Mouse (Mus musculus) kidney, adult 2 months (tissue): ENCODE data around the gene Hadhb. TPM values are rescaled to one million over a fixed set of nuclear protein-coding genes. Genes with fewer than 3 reads are reported as not detected.

Experiments used
- DNase-seq: peaks from one replicate; pipeline ENCODE4 v3.0.0; 2021
- H3K27ac ChIP-seq: fragments of 200-500 bp; 2 replicates; pipeline ENCODE4 v1.5.1; 2012; ENCODE audit warnings: low read depth, low read length, control low read depth, inconsistent platforms; ENCODE audit not compliant: insufficient read depth
- H3K27me3 ChIP-seq: fragments of 200-500 bp; replicated peaks from 2 replicates; pipeline ENCODE4 v1.6.1; 2012; ENCODE audit warnings: mild to moderate bottlenecking, moderate library complexity, low read length, inconsistent platforms; ENCODE audit not compliant: control insufficient read depth, insufficient read depth
- H3K36me3 ChIP-seq: fragments of 200-500 bp; 2 replicates; pipeline ENCODE4 v1.6.1; 2012; ENCODE audit warnings: mild to moderate bottlenecking, moderate library complexity, low read length, inconsistent platforms; ENCODE audit not compliant: control insufficient read depth, insufficient read depth
- H3K4me1 ChIP-seq: fragments of 200-500 bp; 2 replicates; pipeline ENCODE4 v1.6.1; 2011; ENCODE audit warnings: low read length; ENCODE audit not compliant: control insufficient read depth, insufficient read depth
- H3K4me3 ChIP-seq: fragments of 200-500 bp; 2 replicates; pipeline ENCODE4 v1.5.1; 2011; ENCODE audit warnings: mild to moderate bottlenecking, low read depth, low read length, control low read depth; ENCODE audit not compliant: insufficient read depth
- CTCF ChIP-seq: fragments of 200-500 bp; conservative IDR thresholded peaks from 2 replicates; pipeline ENCODE4 v1.5.1; 2011; ENCODE audit warnings: low read depth, mild to moderate bottlenecking, control low read depth, low read length, moderate library complexity, mixed read lengths; ENCODE audit not compliant: insufficient read depth, insufficient read length
- POLR2A ChIP-seq: fragments of 200-500 bp; IDR thresholded peaks from one replicate; pipeline ENCODE4 v1.6.1; 2011; ENCODE audit warnings: low read depth, low read length, control low read depth
- WGBS: fragments of 180-500 bp; shearing (Covaris S2); methylation state at CpG from one replicate; pipeline ENCODE4 v1.1.7; 2018; 5-methylcytosine and 5-hydroxymethylcytosine counted together
- polyA plus RNA-seq: library from polyadenylated mRNA; depleted of rRNA; stranded (reverse); fragments of >200 nt; gene quantifications from 2 replicates; pipeline ENCODE4 v1.2.3, GENCODE M21; 2012

Gene Hadhb
- polyA plus RNA-seq, 1 experiment: 280 TPM

GRCm38 (mm10) chr5:30115718-30116117 is 39.3 kb upstream of the Hadhb start:
- peaks cover 3% of the 10 kb centered on the region; the same call in 1 of the 2 replicates for H3K4me1 ChIP-seq
- H3K27me3 ChIP-seq: no peaks in the 10 kb centered on the region
- no peaks in the 10 kb centered on the region for H3K36me3 ChIP-seq
- TF ChIP-seq CTCF: no peak
- H3K27ac ChIP-seq: no peak overlapping the region
- no peak overlapping the region for H3K4me3 ChIP-seq
- WGBS: 67% methylated on average over 10 of the region's 10 CpGs
- no peak for DNase-seq

GRCm38 (mm10) chr5:30118018-30118417 is 37.0 kb upstream of the Hadhb start:
- Histone ChIP-seq H3K4me1 (peaks cover 3% of the 10 kb centered on the region; the same call in 1 of the 2 replicates), H3K4me3 (no peak overlapping the region), H3K27me3 (no peaks in the 10 kb centered on the region), H3K27ac (no peak overlapping the region), H3K36me3 (no peaks in the 10 kb centered on the region; the same call in 1 of the 2 replicates)
- TF ChIP-seq POLR2A (no peak), CTCF (no peak)
- WGBS: 90% methylated on average over 1 of the region's 1 CpGs
- no peak for DNase-seq

- no peak overlapping the region for H3K4me3 ChIP-seq
- TF ChIP-seq CTCF (no peak), POLR2A (no peak)
- no peaks in the 10 kb centered on the region; the same call in 1 of the 2 replicates for H3K36me3 ChIP-seq
- 44% methylated on average over 6 of the region's 6 CpGs for WGBS
- DNase-seq: peak; percentile 79
- H3K27me3 ChIP-seq: no peaks in the 10 kb centered on the region
- H3K4me1 ChIP-seq: peaks cover 3% of the 10 kb centered on the region; the same call in 1 of the 2 replicates
- H3K27ac ChIP-seq: no peak overlapping the region
Observed at GRCm38 (mm10) chr5:30119163-30119562, 35.9 kb upstream of the Hadhb start.

GRCm38 (mm10) chr5:30120106-30120505 is 34.9 kb upstream of the Hadhb start:
- WGBS: 59% methylated on average over 7 of the region's 7 CpGs
- TF ChIP-seq POLR2A (no peak), CTCF (no peak)
- peak; percentile 86 for DNase-seq
- H3K27ac ChIP-seq: no peak overlapping the region
- peaks cover 3% of the 10 kb centered on the region; the same call in 1 of the 2 replicates for H3K4me1 ChIP-seq
- no peak overlapping the region for H3K4me3 ChIP-seq
- H3K27me3 ChIP-seq: no peaks in the 10 kb centered on the region
- H3K36me3 ChIP-seq: peaks cover 1% of the 10 kb centered on the region; the same call in 1 of the 2 replicates

- no peak for TF ChIP-seq POLR2A
- TF ChIP-seq CTCF: no peak
- peaks cover 3% of the 10 kb centered on the region; the same call in 1 of the 2 replicates for H3K36me3 ChIP-seq
- H3K27ac ChIP-seq: no peak overlapping the region
- no peak for DNase-seq
- no peak overlapping the region for H3K4me3 ChIP-seq
- peaks cover 3% of the 10 kb centered on the region; the same call in 1 of the 2 replicates for H3K4me1 ChIP-seq
- no peaks in the 10 kb centered on the region for H3K27me3 ChIP-seq
- 82% methylated on average over 6 of the region's 6 CpGs for WGBS
Observed at GRCm38 (mm10) chr5:30122481-30122880, 32.6 kb upstream of the Hadhb start.

GRCm38 (mm10) chr5:30125587-30125986 is 29.5 kb upstream of the Hadhb start:
- H3K27ac ChIP-seq: no peak overlapping the region
- H3K4me3 ChIP-seq: no peak overlapping the region
- TF ChIP-seq CTCF (peak; percentile 82), POLR2A (no peak)
- H3K27me3 ChIP-seq: no peaks in the 10 kb centered on the region
- WGBS: 42% methylated on average over 5 of the region's 5 CpGs
- H3K36me3 ChIP-seq: peaks cover 3% of the 10 kb centered on the region; the same call in 1 of the 2 replicates
- H3K4me1 ChIP-seq: no peaks in the 10 kb centered on the region
- DNase-seq: peak; percentile 49

GRCm38 (mm10) chr5:30126756-30127155 is 28.3 kb upstream of the Hadhb start:
- no peak for TF ChIP-seq CTCF
- no peak for TF ChIP-seq POLR2A
- Histone ChIP-seq H3K4me1 (no peaks in the 10 kb centered on the region), H3K27ac (no peak overlapping the region), H3K27me3 (no peaks in the 10 kb centered on the region), H3K4me3 (no peak overlapping the region), H3K36me3 (peaks cover 3% of the 10 kb centered on the region; the same call in 1 of the 2 replicates)
- DNase-seq: no peak
- 84% methylated on average over 7 of the region's 7 CpGs for WGBS

GRCm38 (mm10) chr5:30127921-30128597 is 27.0 kb upstream of the Hadhb start:
- Histone ChIP-seq H3K27ac (no peak overlapping the region), H3K4me1 (no peaks in the 10 kb centered on the region), H3K4me3 (no peak overlapping the region), H3K36me3 (peaks cover 3% of the 10 kb centered on the region), H3K27me3 (no peaks in the 10 kb centered on the region)
- DNase-seq: no peak
- TF ChIP-seq POLR2A (no peak), CTCF (no peak)
- WGBS: 91% methylated on average over 13 of the region's 13 CpGs
